Mouse (Mus musculus) liver, postnatal 0 days (tissue): ENCODE data around the gene Chrm3.

Source experiments
- CTCF ChIP-seq: sonication (generic); IDR thresholded peaks from 2 replicates; pipeline ENCODE4 v1.5.1; 2016; ENCODE audit warnings: antibody characterized with exemption, low read depth
- EP300 ChIP-seq: IDR thresholded peaks from 2 replicates; pipeline ENCODE4 v1.6.1; 2016; ENCODE audit warnings: antibody characterized with exemption, low read depth, mild to moderate bottlenecking

GRCm38 (mm10) chr13:10236279-10236678 lies 124.4 kb downstream of the Chrm3 start:
- TF ChIP-seq CTCF (no peak), EP300 (no peak)
